Mouse (Mus musculus) stomach, embryonic 14.5 days (tissue): Measurements from ENCODE around the gene Vps41. TPM values are rescaled to one million over a fixed set of nuclear protein-coding genes. Genes with fewer than 3 reads are reported as not detected.

Experiments
- ATAC-seq: fragments of 200-750 bp; cut with Nextera tagmentation; 2 replicates; pipeline ENCODE4 v1.8.0; 2017; ENCODE audit warnings: low read depth, moderate TSS enrichment; ENCODE audit not compliant: insufficient number of reproducible peaks, insufficient read depth, low FRiP score
- H3K27ac ChIP-seq: fragments of 300-500 bp; sonication (generic); 2 replicates; pipeline ENCODE4 v1.5.1; 2014; ENCODE audit warnings: mild to moderate bottlenecking, low read length, moderate library complexity, mixed read lengths
- H3K27me3 ChIP-seq: fragments of 300-500 bp; sonication (generic); 2 replicates; pipeline ENCODE4 v1.6.1; 2014; ENCODE audit warnings: low read length, control low read depth, mixed read lengths; ENCODE audit not compliant: control insufficient read depth, insufficient read depth
- H3K36me3 ChIP-seq: fragments of 300-500 bp; sonication (generic); 2 replicates; pipeline ENCODE4 v1.6.1; 2014; ENCODE audit warnings: mild to moderate bottlenecking, control low read depth, low read length, moderate library complexity, mixed read lengths; ENCODE audit not compliant: control insufficient read depth, insufficient read depth
- H3K4me1 ChIP-seq: fragments of 300-500 bp; sonication (generic); 2 replicates; pipeline ENCODE4 v1.6.1; 2014; ENCODE audit warnings: low read length, control low read depth, mixed read lengths; ENCODE audit not compliant: control insufficient read depth, insufficient read depth
- H3K4me2 ChIP-seq: fragments of 300-500 bp; sonication (generic); replicated peaks from 2 replicates; pipeline ENCODE4 v1.6.1; 2014; ENCODE audit warnings: low read depth, low read length, control low read depth
- H3K4me3 ChIP-seq: fragments of 300-500 bp; sonication (generic); 2 replicates; pipeline ENCODE4 v1.5.1; 2014; ENCODE audit warnings: low read depth, low read length, control low read depth
- H3K9ac ChIP-seq: fragments of 300-500 bp; sonication (generic); replicated peaks from 2 replicates; pipeline ENCODE4 v1.6.1; 2014; ENCODE audit warnings: low read depth, mild to moderate bottlenecking, control low read depth, low read length, moderate library complexity, mixed read lengths
- H3K9me3 ChIP-seq: fragments of 300-500 bp; sonication (generic); 2 replicates; pipeline ENCODE4 v1.6.1; 2016; ENCODE audit warnings: low read depth, low read length, control low read depth; ENCODE audit not compliant: control insufficient read depth
- WGBS: fragments of 180-500 bp; shearing (Covaris S2); extraction: QIAGEN DNeasy Blood & Tissue Kit; methylation state at CpG from one replicate; pipeline ENCODE4 v1.1.7; 2014; 5-methylcytosine and 5-hydroxymethylcytosine counted together
- polyA plus RNA-seq: library from polyadenylated mRNA; unstranded; fragments of >200 nt; fragmentation: Nextera tagmentation; extraction: Ambion mirVana; gene quantifications from 2 replicates; pipeline ENCODE4 v1.2.1, GENCODE M21; 2014

Vps41 gene
- polyA plus RNA-seq, 1 experiment from 2014 or later: 72.2 TPM

DNA sequence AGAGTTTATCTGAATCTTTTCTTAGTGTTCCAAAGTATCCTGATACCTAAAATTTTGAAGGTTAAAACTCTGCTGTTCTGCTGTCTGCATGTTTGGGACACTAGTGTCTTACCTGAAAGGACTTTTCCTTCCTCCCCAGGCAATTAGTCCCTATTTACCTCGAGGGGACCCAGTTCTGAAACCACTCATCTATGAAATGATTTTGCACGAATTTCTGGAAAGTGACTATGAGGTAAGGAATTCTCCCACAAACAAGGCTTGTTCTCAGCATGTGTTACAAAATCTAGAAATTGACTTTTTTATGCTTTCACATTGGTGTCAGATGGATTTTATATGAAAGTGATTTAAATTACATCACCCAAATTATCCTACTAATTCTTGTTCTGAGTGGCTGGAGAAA lies 123.9 kb downstream of the Vps41 start:
- no peaks in the 10 kb centered on the region for H3K27me3 ChIP-seq
- no peak overlapping the region for H3K4me3 ChIP-seq
- no peak for ATAC-seq
- 79% methylated on average over 2 of the region's 2 CpGs for WGBS
- no peak overlapping the region for H3K9ac ChIP-seq
- H3K27ac ChIP-seq: no peak overlapping the region
- H3K4me2 ChIP-seq: no peak overlapping the region
- no peaks in the 10 kb centered on the region for H3K9me3 ChIP-seq
- peaks cover 4% of the 10 kb centered on the region; the same call in 1 of the 2 replicates for H3K36me3 ChIP-seq
- H3K4me1 ChIP-seq: no peaks in the 10 kb centered on the region

DNA sequence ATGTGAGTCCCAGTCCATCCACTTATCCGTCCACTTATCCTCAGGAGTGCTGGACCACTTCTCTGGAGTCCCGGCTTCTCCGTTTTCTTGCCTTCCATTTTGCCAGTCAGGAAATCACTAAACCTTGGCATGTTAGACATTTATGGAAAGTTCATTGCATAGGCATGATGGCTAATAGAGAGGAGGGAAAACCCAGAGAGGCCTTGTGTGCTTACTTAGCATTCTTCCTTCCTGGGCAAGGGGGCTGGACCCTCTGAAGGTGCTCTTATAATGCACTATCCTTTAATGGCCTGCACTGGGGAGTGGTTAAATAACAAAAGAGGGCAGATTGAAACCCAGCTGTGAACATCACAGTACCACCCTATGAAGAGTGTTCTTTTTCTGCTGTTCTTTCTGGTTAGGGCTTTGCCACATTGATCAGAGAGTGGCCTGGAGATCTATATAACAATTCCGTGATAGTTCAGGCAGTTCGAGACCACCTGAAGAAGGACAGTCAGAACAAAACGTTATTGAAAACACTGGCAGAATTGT lies 124.7 kb downstream of the Vps41 start:
- Histone ChIP-seq H3K9ac (no peak overlapping the region), H3K4me3 (no peak overlapping the region), H3K4me1 (no peaks in the 10 kb centered on the region), H3K27ac (no peak overlapping the region), H3K36me3 (peaks cover 4% of the 10 kb centered on the region; the same call in 1 of the 2 replicates), H3K27me3 (no peaks in the 10 kb centered on the region), H3K4me2 (no peak overlapping the region), H3K9me3 (no peaks in the 10 kb centered on the region)
- WGBS: 88% methylated on average over 6 of the region's 6 CpGs
- no peak for ATAC-seq

DNA sequence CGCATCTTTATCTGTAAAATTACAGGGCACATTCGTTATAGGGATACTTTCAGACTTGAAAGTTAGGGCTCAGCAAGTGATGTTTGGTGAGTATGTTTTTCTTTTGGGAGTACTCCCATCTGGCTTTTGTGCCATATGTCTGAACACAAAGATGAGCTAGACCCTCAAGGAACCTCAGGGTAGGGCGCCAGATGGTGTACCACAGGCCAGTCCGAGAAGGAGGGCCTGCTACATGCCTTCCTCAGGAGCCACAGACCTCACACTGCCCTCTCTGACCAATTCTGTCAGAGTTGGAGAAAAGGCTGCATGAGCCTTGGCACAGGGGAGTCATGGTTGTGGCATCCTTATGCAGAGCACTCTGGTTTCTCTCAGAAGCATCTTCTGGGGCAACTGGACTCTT lies 125.5 kb downstream of the Vps41 start:
- no peaks in the 10 kb centered on the region for H3K9me3 ChIP-seq
- H3K4me3 ChIP-seq: no peak overlapping the region
- no peaks in the 10 kb centered on the region for H3K4me1 ChIP-seq
- H3K4me2 ChIP-seq: no peak overlapping the region
- no peak overlapping the region for H3K27ac ChIP-seq
- 91% methylated on average over 4 of the region's 4 CpGs for WGBS
- no peaks in the 10 kb centered on the region for H3K27me3 ChIP-seq
- ATAC-seq: no peak
- H3K36me3 ChIP-seq: peaks cover 4% of the 10 kb centered on the region; the same call in 1 of the 2 replicates
- H3K9ac ChIP-seq: no peak overlapping the region

DNA sequence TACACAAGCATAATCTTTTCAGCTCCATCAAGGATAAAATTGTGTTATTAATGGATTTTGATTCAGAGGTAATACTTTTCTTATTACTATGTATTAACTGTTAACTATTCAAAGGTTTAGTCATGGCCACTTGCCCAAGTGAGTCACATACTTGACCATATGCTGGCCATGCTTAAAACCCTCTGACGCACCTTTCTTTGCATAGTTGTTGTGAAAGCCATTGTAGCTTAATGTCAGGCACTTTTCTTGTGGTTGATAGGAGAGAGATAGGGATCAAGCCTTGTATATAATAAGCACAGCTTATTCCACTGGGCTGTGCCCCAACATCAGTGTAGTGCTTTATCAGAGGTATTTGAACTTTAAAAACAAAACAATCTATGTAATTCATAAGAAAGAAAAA lies 126.5 kb downstream of the Vps41 start:
- ATAC-seq: no peak

DNA sequence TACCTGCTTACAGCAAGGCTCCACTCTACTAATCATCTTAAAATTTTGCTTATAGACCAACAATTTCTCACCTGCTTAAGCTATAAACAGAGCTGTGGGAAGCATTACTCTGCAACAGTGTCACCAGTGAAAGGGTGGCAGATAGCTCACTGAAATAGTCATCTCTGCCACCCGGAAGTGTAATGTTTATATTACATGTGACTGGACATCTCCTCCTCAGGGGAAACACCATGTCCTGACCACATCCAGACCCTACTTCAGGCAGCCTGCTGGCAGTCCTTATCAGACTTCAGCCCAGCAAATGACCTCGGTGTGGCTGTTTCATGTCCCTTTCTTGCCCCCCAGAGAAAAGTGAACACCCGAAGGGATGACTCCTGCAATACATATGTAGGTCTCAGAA lies 130.3 kb downstream of the Vps41 start:
- H3K4me1 ChIP-seq: no peaks in the 10 kb centered on the region
- no peak overlapping the region for H3K4me3 ChIP-seq
- 59% methylated on average over 3 of the region's 3 CpGs for WGBS
- H3K9me3 ChIP-seq: no peaks in the 10 kb centered on the region
- no peak for ATAC-seq
- H3K27ac ChIP-seq: no peak overlapping the region
- no peak overlapping the region for H3K9ac ChIP-seq
- no peaks in the 10 kb centered on the region for H3K27me3 ChIP-seq
- H3K4me2 ChIP-seq: no peak overlapping the region
- H3K36me3 ChIP-seq: no peaks in the 10 kb centered on the region

More for the DNA sequence above, 126.5 kb downstream of the Vps41 start:
- no peak overlapping the region for H3K4me3 ChIP-seq
- H3K4me1 ChIP-seq: no peaks in the 10 kb centered on the region
- no peak overlapping the region for H3K9ac ChIP-seq
- no peaks in the 10 kb centered on the region for H3K9me3 ChIP-seq
- H3K27ac ChIP-seq: no peak overlapping the region
- H3K4me2 ChIP-seq: no peak overlapping the region
- H3K36me3 ChIP-seq: peaks cover 4% of the 10 kb centered on the region; the same call in 1 of the 2 replicates
- WGBS: 84% methylated on average over 1 of the region's 1 CpGs
- H3K27me3 ChIP-seq: no peaks in the 10 kb centered on the region

DNA sequence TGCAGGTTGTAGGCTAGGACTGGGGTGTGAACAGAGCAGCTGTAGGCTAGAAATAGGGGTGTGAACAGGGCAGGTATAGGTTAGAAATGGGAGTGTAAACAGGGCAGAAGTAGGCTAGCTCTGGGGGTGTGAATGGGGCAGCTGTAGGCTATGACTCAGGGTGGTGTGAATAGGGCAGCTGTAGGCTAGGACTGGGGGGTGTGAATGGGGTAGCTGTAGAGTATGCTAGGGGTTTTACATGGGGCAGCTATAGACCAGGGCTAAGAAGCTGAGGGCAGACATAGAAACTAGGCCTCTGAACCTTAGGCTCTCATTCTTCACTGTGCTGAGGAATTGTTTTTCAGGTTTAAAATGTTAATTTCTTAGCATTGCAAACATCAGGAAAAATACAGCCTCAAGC lies 132.5 kb downstream of the Vps41 start:
- ATAC-seq: no peak
- Histone ChIP-seq H3K4me1 (no peaks in the 10 kb centered on the region), H3K4me3 (no peak overlapping the region), H3K9me3 (no peaks in the 10 kb centered on the region), H3K27ac (no peak overlapping the region), H3K27me3 (no peaks in the 10 kb centered on the region), H3K9ac (no peak overlapping the region), H3K36me3 (no peaks in the 10 kb centered on the region), H3K4me2 (no peak overlapping the region)

DNA sequence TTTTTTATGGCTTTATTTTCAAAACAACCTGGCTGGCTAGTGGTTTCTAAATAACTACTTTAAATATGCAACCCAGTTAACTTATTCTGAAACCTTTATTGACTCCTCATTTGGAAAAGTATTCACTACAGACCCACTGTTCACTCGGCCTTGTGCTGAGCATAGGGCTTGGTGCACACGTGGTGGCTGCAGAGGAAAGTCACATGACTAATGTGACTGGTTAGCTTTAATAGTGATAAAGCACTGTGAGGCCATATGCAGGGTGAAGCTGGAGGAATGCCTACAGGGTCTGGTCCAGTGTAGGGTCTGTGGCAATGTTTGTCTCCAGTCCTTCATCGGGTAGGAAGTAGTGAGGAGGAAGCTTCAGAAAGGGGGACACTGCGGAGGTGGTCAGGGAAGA lies 134.1 kb downstream of the Vps41 start:
- no peak overlapping the region for H3K4me3 ChIP-seq
- no peaks in the 10 kb centered on the region for H3K36me3 ChIP-seq
- 72% methylated on average over 4 of the region's 4 CpGs for WGBS
- no peak overlapping the region for H3K27ac ChIP-seq
- no peaks in the 10 kb centered on the region for H3K4me1 ChIP-seq
- H3K9ac ChIP-seq: no peak overlapping the region
- H3K4me2 ChIP-seq: no peak overlapping the region
- H3K27me3 ChIP-seq: no peaks in the 10 kb centered on the region
- no peak for ATAC-seq
- no peaks in the 10 kb centered on the region for H3K9me3 ChIP-seq

DNA sequence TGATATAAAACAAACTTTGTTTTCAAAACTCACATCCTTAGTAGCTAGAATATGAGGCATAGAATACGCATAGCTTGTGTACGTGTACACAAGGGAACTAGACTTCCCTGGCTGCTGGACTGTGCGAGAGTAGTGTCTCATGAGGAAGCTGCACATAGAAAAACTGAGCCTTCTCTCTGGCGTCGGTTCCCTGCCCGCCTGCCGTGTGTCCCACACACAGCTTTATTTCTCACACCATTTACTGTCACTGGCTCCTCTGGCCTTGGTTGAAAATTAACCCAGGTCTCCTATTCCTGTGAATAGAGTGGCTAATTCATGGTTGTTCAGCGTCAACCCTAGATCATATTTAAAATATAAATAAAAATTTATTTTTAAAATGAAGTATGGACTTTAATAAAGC lies 135.6 kb downstream of the Vps41 start:
- Histone ChIP-seq H3K4me2 (no peak overlapping the region), H3K27ac (no peak overlapping the region), H3K4me3 (no peak overlapping the region), H3K36me3 (no peaks in the 10 kb centered on the region), H3K27me3 (no peaks in the 10 kb centered on the region), H3K4me1 (no peaks in the 10 kb centered on the region), H3K9ac (no peak overlapping the region), H3K9me3 (no peaks in the 10 kb centered on the region)
- WGBS: 76% methylated on average over 8 of the region's 8 CpGs
- ATAC-seq: no peak

DNA sequence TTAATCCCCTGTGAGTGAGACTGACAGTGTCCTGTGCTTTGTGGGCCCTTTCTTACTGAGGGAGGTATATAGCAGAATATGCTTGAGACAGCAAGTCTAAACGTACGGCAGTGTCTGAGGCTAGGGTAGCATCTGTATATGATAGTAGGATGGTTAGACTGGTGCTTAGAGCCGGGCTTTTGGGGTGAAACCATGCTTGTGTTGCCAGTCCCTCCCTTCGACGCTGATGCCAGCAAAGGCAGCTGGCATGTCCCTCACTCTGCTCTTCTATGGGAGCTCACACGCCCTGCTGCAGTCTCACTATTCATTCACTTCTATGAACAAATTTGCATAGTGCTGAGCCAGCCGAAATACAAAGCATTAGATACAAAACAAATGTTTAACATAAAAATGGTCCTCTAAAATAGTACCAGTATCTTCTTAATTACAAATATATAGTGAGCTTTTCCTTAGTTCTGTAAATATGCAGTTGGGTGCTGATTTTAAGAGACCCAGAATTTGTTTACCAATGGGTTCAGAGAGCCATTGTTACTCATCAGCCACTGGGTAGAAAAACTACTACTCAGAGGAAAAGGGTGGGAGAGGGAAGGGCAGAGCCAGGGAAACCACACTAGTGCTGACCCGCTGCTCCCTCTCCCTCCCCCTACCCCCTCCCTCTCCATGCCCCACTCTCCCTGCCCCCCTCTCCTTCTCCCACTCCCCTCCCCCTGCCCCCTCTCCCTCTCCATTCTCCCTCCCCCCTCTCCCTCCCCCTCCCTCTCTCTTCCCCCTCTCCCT lies 139.1 kb downstream of the Vps41 start:
- no peak for ATAC-seq
- no peaks in the 10 kb centered on the region for H3K4me1 ChIP-seq
- no peak overlapping the region for H3K4me2 ChIP-seq
- 79% methylated on average over 8 of the region's 8 CpGs for WGBS
- no peak overlapping the region for H3K4me3 ChIP-seq
- no peak overlapping the region for H3K27ac ChIP-seq
- no peak overlapping the region for H3K9ac ChIP-seq
- H3K27me3 ChIP-seq: no peaks in the 10 kb centered on the region
- H3K36me3 ChIP-seq: no peaks in the 10 kb centered on the region
- H3K9me3 ChIP-seq: no peaks in the 10 kb centered on the region
